10 mouse cellular contexts compared by ENCODE assay signal in the genomic region with DNA sequence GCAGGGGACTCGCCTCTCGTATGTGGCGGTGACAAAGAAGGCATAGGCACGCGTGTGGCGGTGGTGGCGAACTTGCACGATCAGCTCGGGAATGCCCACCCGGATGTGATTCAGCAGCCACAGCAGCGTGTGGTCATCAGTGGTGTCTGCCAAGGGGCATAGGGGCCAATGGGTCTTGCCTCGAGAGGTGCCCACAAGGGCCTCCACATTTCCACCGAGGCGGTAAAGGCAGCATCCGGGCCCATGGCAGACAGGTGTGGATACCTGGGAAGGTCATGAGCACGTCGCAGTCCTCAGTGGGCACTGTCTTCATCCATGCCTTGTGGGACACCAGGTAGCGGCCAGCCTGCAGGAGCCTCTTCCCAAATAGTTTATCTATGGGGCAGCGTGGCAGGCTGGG. TPM values are rescaled to one million over a fixed set of nuclear protein-coding genes. Genes with fewer than 3 reads are reported as not detected.
DNase-seq lines count a peak whose midpoint lies in the region; ATAC-seq and TF ChIP-seq lines count a peak whose summit lies in the region.
"Had no signal": no experiment of that assay in that cellular context is flagged by ENCODE, and none has a peak within 500 bp of the region (broad histone marks: within the 10 kb centered on the region; RNA-seq: fewer than 3 reads in every experiment).

No protein-coding gene starts in this region.

- H3K36me3 ChIP-seq in kidney, postnatal 0 days (ENCODE audit: insufficient read depth, low read length), result no peaks in the 10 kb centered on the region
- peaks cover 31% of the 10 kb centered on the region for H3K36me3 ChIP-seq in embryonic facial prominence, embryonic 15.5 days
- H3K36me3 ChIP-seq in intestine, embryonic 16.5 days (ENCODE audit: control insufficient read depth, insufficient read depth, low read length), result no peaks in the 10 kb centered on the region
- peaks cover 45% of the 10 kb centered on the region for H3K36me3 ChIP-seq in neural tube, embryonic 13.5 days

- H3K4me2 ChIP-seq in kidney, postnatal 0 days (ENCODE audit: low read length), result peak overlapping the region; percentile 83
- H3K4me2 ChIP-seq in embryonic facial prominence, embryonic 15.5 days (replicated peaks), result peak overlapping the region; percentile 81
- H3K4me2 ChIP-seq in intestine, embryonic 16.5 days (ENCODE audit: low read depth, low read length), result no peak overlapping the region; the same call in 1 of the 2 replicates
- H3K4me2 ChIP-seq in neural tube, embryonic 13.5 days, result peak overlapping the region; percentile 81

- H3K27ac ChIP-seq in kidney, postnatal 0 days, result no peak overlapping the region
- no peak overlapping the region for H3K27ac ChIP-seq in embryonic facial prominence, embryonic 15.5 days (replicated peaks)
- no peak overlapping the region for H3K27ac ChIP-seq in intestine, embryonic 16.5 days (ENCODE audit: low read length)
- H3K27ac ChIP-seq in neural tube, embryonic 13.5 days (replicated peaks), result peak overlapping the region; percentile 90; the same call in 1 of the 2 replicates

- no peaks in the 10 kb centered on the region for H3K27me3 ChIP-seq in kidney, postnatal 0 days (ENCODE audit: insufficient read depth, low read length)
- no peaks in the 10 kb centered on the region for H3K27me3 ChIP-seq in embryonic facial prominence, embryonic 15.5 days
- no peaks in the 10 kb centered on the region for H3K27me3 ChIP-seq in intestine, embryonic 16.5 days (replicated peaks; ENCODE audit: control insufficient read depth, insufficient read depth, low read length)
- no peaks in the 10 kb centered on the region for H3K27me3 ChIP-seq in neural tube, embryonic 13.5 days

- TF ChIP-seq CTCF in kidney, postnatal 0 days (IDR thresholded peaks at IDR 0.05; ENCODE audit: low read depth), result no peak

- no peak overlapping the region for H3K9ac ChIP-seq in kidney, postnatal 0 days (ENCODE audit: low read depth, low read length)
- peak overlapping the region; percentile 85; the same call in 1 of the 2 replicates for H3K9ac ChIP-seq in embryonic facial prominence, embryonic 15.5 days
- H3K9ac ChIP-seq in intestine, embryonic 16.5 days (ENCODE audit: low read depth, low read length), result peak overlapping the region; percentile 86; the same call in 1 of the 2 replicates
- peak overlapping the region; percentile 99 for H3K9ac ChIP-seq in neural tube, embryonic 13.5 days

- H3K9me3 ChIP-seq in kidney, postnatal 0 days (replicated peaks; ENCODE audit: low read length), result no peaks in the 10 kb centered on the region
- no peaks in the 10 kb centered on the region for H3K9me3 ChIP-seq in embryonic facial prominence, embryonic 15.5 days (replicated peaks)
- no peaks in the 10 kb centered on the region for H3K9me3 ChIP-seq in intestine, embryonic 16.5 days (ENCODE audit: control insufficient read depth, low read length)
- H3K9me3 ChIP-seq in neural tube, embryonic 13.5 days, result no peaks in the 10 kb centered on the region

- DNase-seq in kidney, postnatal 0 days (ENCODE audit: low spot score), result no peak
- no peak for DNase-seq in kidney, postnatal 36 days
- DNase-seq in right cerebral cortex, postnatal 36 days (ENCODE audit: low spot score in 2 of 2), result no peak
- DNase-seq in thymus, postnatal 4 days, result no peak
- DNase-seq in adrenal gland, postnatal 25 days, result no peak
- DNase-seq: cerebellum, postnatal 25 days; kidney, adult 11 months had no signal

- H3K4me3 ChIP-seq in kidney, postnatal 0 days (replicated peaks; ENCODE audit: low read depth, low read length), result no peak overlapping the region
- H3K4me3 ChIP-seq in embryonic facial prominence, embryonic 15.5 days (replicated peaks), result peak overlapping the region; percentile 80
- no peak overlapping the region; the same call in 1 of the 2 replicates for H3K4me3 ChIP-seq in intestine, embryonic 16.5 days (ENCODE audit: low read length)
- H3K4me3 ChIP-seq in neural tube, embryonic 13.5 days, result peak overlapping the region; percentile 92

- WGBS in kidney, postnatal 0 days, result 96% methylated on average over 19 of the region's 19 CpGs
- 91% methylated on average over 19 of the region's 19 CpGs for WGBS in embryonic facial prominence, embryonic 15.5 days
- WGBS in intestine, embryonic 16.5 days, result 96% methylated on average over 19 of the region's 19 CpGs
- 92% methylated on average over 19 of the region's 19 CpGs for WGBS in neural tube, embryonic 13.5 days

- no peak for ATAC-seq in kidney, postnatal 0 days (replicated peaks; ENCODE audit: low FRiP score, low read depth)
- no peak for ATAC-seq in embryonic facial prominence, embryonic 15.5 days (ENCODE audit: insufficient number of reproducible peaks, low FRiP score, low TSS enrichment, low read depth)
- ATAC-seq in intestine, embryonic 16.5 days, result no peak
- ATAC-seq in neural tube, embryonic 13.5 days (ENCODE audit: low read depth), result no peak

- peaks cover 18% of the 10 kb centered on the region; the same call in 1 of the 2 replicates for H3K4me1 ChIP-seq in kidney, postnatal 0 days (replicated peaks; ENCODE audit: insufficient read depth, low read length)
- peaks cover 29% of the 10 kb centered on the region for H3K4me1 ChIP-seq in embryonic facial prominence, embryonic 15.5 days
- peaks cover 21% of the 10 kb centered on the region for H3K4me1 ChIP-seq in intestine, embryonic 16.5 days (ENCODE audit: control insufficient read depth, insufficient read depth, low read length)
- peaks cover 71% of the 10 kb centered on the region for H3K4me1 ChIP-seq in neural tube, embryonic 13.5 days (replicated peaks)

RNA-seq across cellular contexts. Expression of a gene that starts 1.0 kb away (rescaled TPM):
- 0.84 and 1.4 TPM in 2 replicates for polyA plus RNA-seq in kidney, postnatal 0 days (2015; fragmentation: Nextera tagmentation; extraction: Ambion mirVana)
- polyA plus RNA-seq in embryonic facial prominence, embryonic 15.5 days (2015; fragmentation: Nextera tagmentation; extraction: Ambion mirVana), result 3.0 and 3.7 TPM in 2 replicates
- 0.20 and 0.43 TPM in 2 replicates for polyA plus RNA-seq in intestine, embryonic 16.5 days (2015; fragmentation: Nextera tagmentation; extraction: Ambion mirVana)
- polyA plus RNA-seq in neural tube, embryonic 13.5 days (2015; fragmentation: Nextera tagmentation; extraction: Ambion mirVana), result 6.1 and 7.8 TPM in 2 replicates
- total RNA-seq in adrenal gland, postnatal 25 days (2021), result 17.3 and 23.3 TPM in 2 replicates

RNA-seq across cellular contexts. Expression of a gene that starts 3.2 kb away (rescaled TPM):
- 14.5 and 14.6 TPM in 2 replicates for polyA plus RNA-seq in kidney, postnatal 0 days (2015; fragmentation: Nextera tagmentation; extraction: Ambion mirVana)
- 15.9 and 17.3 TPM in 2 replicates for polyA plus RNA-seq in embryonic facial prominence, embryonic 15.5 days (2015; fragmentation: Nextera tagmentation; extraction: Ambion mirVana)
- 14.0 and 14.9 TPM in 2 replicates for polyA plus RNA-seq in intestine, embryonic 16.5 days (2015; fragmentation: Nextera tagmentation; extraction: Ambion mirVana)
- polyA plus RNA-seq in neural tube, embryonic 13.5 days (2015; fragmentation: Nextera tagmentation; extraction: Ambion mirVana), result 12.0 and 15.5 TPM in 2 replicates
- total RNA-seq in adrenal gland, postnatal 25 days (2021), result 26.5 and 28.7 TPM in 2 replicates

RNA-seq across cellular contexts. Expression of a gene that starts 15.7 kb away (rescaled TPM):
- 88.0 and 93.7 TPM in 2 replicates for polyA plus RNA-seq in kidney, postnatal 0 days (2015; fragmentation: Nextera tagmentation; extraction: Ambion mirVana)
- 105 and 112 TPM in 2 replicates for polyA plus RNA-seq in embryonic facial prominence, embryonic 15.5 days (2015; fragmentation: Nextera tagmentation; extraction: Ambion mirVana)
- polyA plus RNA-seq in intestine, embryonic 16.5 days (2015; fragmentation: Nextera tagmentation; extraction: Ambion mirVana), result 88.1 and 91.7 TPM in 2 replicates
- 217 and 231 TPM in 2 replicates for polyA plus RNA-seq in neural tube, embryonic 13.5 days (2015; fragmentation: Nextera tagmentation; extraction: Ambion mirVana)
- 62.5 and 64.7 TPM in 2 replicates for total RNA-seq in adrenal gland, postnatal 25 days (2021)

RNA-seq across cellular contexts. Expression of a gene that starts 20.0 kb away (rescaled TPM):
- polyA plus RNA-seq in kidney, postnatal 0 days (2015; fragmentation: Nextera tagmentation; extraction: Ambion mirVana), result 242 and 245 TPM in 2 replicates
- 115 and 122 TPM in 2 replicates for polyA plus RNA-seq in embryonic facial prominence, embryonic 15.5 days (2015; fragmentation: Nextera tagmentation; extraction: Ambion mirVana)
- polyA plus RNA-seq in intestine, embryonic 16.5 days (2015; fragmentation: Nextera tagmentation; extraction: Ambion mirVana), result 224 and 234 TPM in 2 replicates
- polyA plus RNA-seq in neural tube, embryonic 13.5 days (2015; fragmentation: Nextera tagmentation; extraction: Ambion mirVana), result 208 and 237 TPM in 2 replicates
- total RNA-seq in adrenal gland, postnatal 25 days (2021), result 109 and 113 TPM in 2 replicates

RNA-seq across cellular contexts. Expression of a gene that starts 21.3 kb away (rescaled TPM):
- 35.0 and 38.3 TPM in 2 replicates for polyA plus RNA-seq in kidney, postnatal 0 days (2015; fragmentation: Nextera tagmentation; extraction: Ambion mirVana)
- 73.2 and 77.0 TPM in 2 replicates for polyA plus RNA-seq in embryonic facial prominence, embryonic 15.5 days (2015; fragmentation: Nextera tagmentation; extraction: Ambion mirVana)
- polyA plus RNA-seq in intestine, embryonic 16.5 days (2015; fragmentation: Nextera tagmentation; extraction: Ambion mirVana), result 24.0 and 25.1 TPM in 2 replicates
- 127 and 145 TPM in 2 replicates for polyA plus RNA-seq in neural tube, embryonic 13.5 days (2015; fragmentation: Nextera tagmentation; extraction: Ambion mirVana)
- total RNA-seq in adrenal gland, postnatal 25 days (2021), result 63.0 and 82.8 TPM in 2 replicates

Comparison
In these comparisons a context has a peak if more than half of its experiments do, and no peak if none do; other contexts are left out.
1. H3K4me3 ChIP-seq: peak in embryonic facial prominence, embryonic 15.5 days (single experiment) and neural tube, embryonic 13.5 days (single experiment); none in kidney, postnatal 0 days (single experiment) and intestine, embryonic 16.5 days (single experiment).